Mouse (Mus musculus): ENCODE data around the gene Htatip2. TPM values are rescaled to one million over a fixed set of nuclear protein-coding genes. Genes with fewer than 3 reads are reported as not detected.

The Htatip2 gene
- 1.5 and 2.2 TPM in 2 replicates for polyA plus RNA-seq (2015; fragmentation: Nextera tagmentation; extraction: Ambion mirVana)

- no peaks in the 10 kb centered on the region for H3K36me3 ChIP-seq
- peaks cover 7% of the 10 kb centered on the region; the same call in 1 of the 2 replicates for H3K4me1 ChIP-seq
- peak; percentile 56 for ATAC-seq (replicated peaks)
- H3K4me3 ChIP-seq = peak within 1 kb of the TSS; percentile 49
- H3K9me3 ChIP-seq = no peaks in the 10 kb centered on the region
- peaks cover 49% of the 10 kb centered on the region for H3K27me3 ChIP-seq
- H3K9ac ChIP-seq (replicated peaks) = peak within 1 kb of the TSS; percentile 34
- 3% methylated on average over 42 of the region's 42 CpGs for WGBS
- peak within 1 kb of the TSS; percentile 65 for H3K4me2 ChIP-seq (replicated peaks)
- H3K27ac ChIP-seq (replicated peaks) = no peak within 1 kb of the TSS
Measured at GRCm38 (mm10) chr7:49758934-49759571, at the start of gene Htatip2. Htatip2 (plus strand) TSS chr7:49759115.

GRCm38 (mm10) chr7:49709381-49710021 is 49.4 kb upstream of the Htatip2 start:
- WGBS = 33% methylated on average over 9 of the region's 9 CpGs
- Histone ChIP-seq H3K4me2 (replicated peaks) (no peak overlapping the region), H3K36me3 (no peaks in the 10 kb centered on the region), H3K27me3 (peaks cover 27% of the 10 kb centered on the region), H3K4me3 (no peak overlapping the region), H3K27ac (replicated peaks) (no peak overlapping the region), H3K4me1 (no peaks in the 10 kb centered on the region), H3K9ac (replicated peaks) (no peak overlapping the region), H3K9me3 (no peaks in the 10 kb centered on the region)
- no peak for ATAC-seq (replicated peaks)

- no peak overlapping the region for H3K4me3 ChIP-seq
- ATAC-seq (replicated peaks) = 0 out of 2 replicates have a peak, but pooled peaks have one; percentile 19
- no peak overlapping the region for H3K27ac ChIP-seq (replicated peaks)
- H3K36me3 ChIP-seq = no peaks in the 10 kb centered on the region
- 20% methylated on average over 15 of the region's 15 CpGs for whole genome bisulfite sequencing
- H3K9me3 ChIP-seq = no peaks in the 10 kb centered on the region
- no peak overlapping the region for H3K4me2 ChIP-seq (replicated peaks)
- no peaks in the 10 kb centered on the region for H3K4me1 ChIP-seq
- H3K27me3 ChIP-seq = peaks cover 36% of the 10 kb centered on the region
- no peak overlapping the region for H3K9ac ChIP-seq (replicated peaks)
Measured at GRCm38 (mm10) chr7:49717942-49718733, 40.8 kb upstream of the Htatip2 start.

- Histone ChIP-seq H3K4me1 (0 out of 2 replicates have a peak, but pooled peaks cover 2% of the 10 kb centered on the region), H3K27me3 (peaks cover 14% of the 10 kb centered on the region; the same call in 1 of the 2 replicates), H3K36me3 (no peaks in the 10 kb centered on the region), H3K9me3 (no peaks in the 10 kb centered on the region), H3K9ac (replicated peaks) (no peak overlapping the region), H3K4me2 (replicated peaks) (no peak overlapping the region), H3K4me3 (no peak overlapping the region), H3K27ac (replicated peaks) (no peak overlapping the region)
- WGBS = 66% methylated on average over 4 of the region's 4 CpGs
- ATAC-seq (replicated peaks) = no peak
Measured at GRCm38 (mm10) chr7:49734342-49734741, 24.6 kb upstream of the Htatip2 start.

- Histone ChIP-seq H3K9ac (replicated peaks) (no peak overlapping the region), H3K4me3 (no peak overlapping the region), H3K4me2 (replicated peaks) (no peak overlapping the region)
Measured at GRCm38 (mm10) chr7:49739448-49739847, 19.5 kb upstream of the Htatip2 start.

GRCm38 (mm10) chr7:49741474-49741873 is 17.4 kb upstream of the Htatip2 start:
- H3K27me3 ChIP-seq = peaks cover 37% of the 10 kb centered on the region
- H3K9me3 ChIP-seq = no peaks in the 10 kb centered on the region
- 29% methylated on average over 5 of the region's 5 CpGs for WGBS
- no peak for ATAC-seq (replicated peaks)
- no peak overlapping the region for H3K27ac ChIP-seq (replicated peaks)
- no peaks in the 10 kb centered on the region for H3K36me3 ChIP-seq
- no peak overlapping the region for H3K4me2 ChIP-seq (replicated peaks)
- H3K4me3 ChIP-seq = no peak overlapping the region
- H3K4me1 ChIP-seq = peaks cover 10% of the 10 kb centered on the region; the same call in 1 of the 2 replicates
- H3K9ac ChIP-seq (replicated peaks) = no peak overlapping the region

More at GRCm38 (mm10) chr7:49739448-49739847, 19.5 kb upstream of the Htatip2 start:
- H3K9me3 ChIP-seq = no peaks in the 10 kb centered on the region
- H3K36me3 ChIP-seq = no peaks in the 10 kb centered on the region
- 13% methylated on average over 8 of the region's 8 CpGs for WGBS
- 0 out of 2 replicates have a peak, but pooled peaks have one; percentile 19 for ATAC-seq (replicated peaks)
- no peak overlapping the region for H3K27ac ChIP-seq (replicated peaks)
- H3K27me3 ChIP-seq = peaks cover 29% of the 10 kb centered on the region
- H3K4me1 ChIP-seq = peaks cover 10% of the 10 kb centered on the region; the same call in 1 of the 2 replicates

GRCm38 (mm10) chr7:49741923-49742322 is 17.0 kb upstream of the Htatip2 start:
- 4% methylated on average over 10 of the region's 10 CpGs for WGBS
- H3K4me2 ChIP-seq (replicated peaks) = no peak overlapping the region
- ATAC-seq (replicated peaks) = no peak

GRCm38 (mm10) chr7:49751148-49751547 is 7.8 kb upstream of the Htatip2 start:
- H3K4me3 ChIP-seq = no peak overlapping the region
- H3K4me1 ChIP-seq = no peaks in the 10 kb centered on the region
- H3K4me2 ChIP-seq (replicated peaks) = no peak overlapping the region
- H3K27me3 ChIP-seq = peaks cover 61% of the 10 kb centered on the region
- no peak overlapping the region for H3K27ac ChIP-seq (replicated peaks)
- WGBS = 5% methylated on average over 4 of the region's 4 CpGs
- H3K9me3 ChIP-seq = no peaks in the 10 kb centered on the region
- no peak for ATAC-seq (replicated peaks)
- H3K36me3 ChIP-seq = no peaks in the 10 kb centered on the region
- no peak overlapping the region for H3K9ac ChIP-seq (replicated peaks)

More at GRCm38 (mm10) chr7:49741923-49742322, 17.0 kb upstream of the Htatip2 start:
- Histone ChIP-seq H3K4me1 (peaks cover 10% of the 10 kb centered on the region; the same call in 1 of the 2 replicates), H3K4me3 (no peak overlapping the region), H3K27ac (replicated peaks) (no peak overlapping the region), H3K27me3 (peaks cover 37% of the 10 kb centered on the region), H3K36me3 (no peaks in the 10 kb centered on the region), H3K9ac (replicated peaks) (no peak overlapping the region), H3K9me3 (no peaks in the 10 kb centered on the region)

- peaks cover 66% of the 10 kb centered on the region for H3K27me3 ChIP-seq
- H3K4me2 ChIP-seq (replicated peaks) = no peak overlapping the region
- H3K36me3 ChIP-seq = no peaks in the 10 kb centered on the region
- no peak overlapping the region for H3K4me3 ChIP-seq
- H3K9ac ChIP-seq (replicated peaks) = no peak overlapping the region
- H3K9me3 ChIP-seq = no peaks in the 10 kb centered on the region
- no peak overlapping the region for H3K27ac ChIP-seq (replicated peaks)
- H3K4me1 ChIP-seq = no peaks in the 10 kb centered on the region
- 33% methylated on average over 25 of the region's 25 CpGs for WGBS
- peak; percentile 21; the same call in 1 of the 2 replicates for ATAC-seq (replicated peaks)
Measured at GRCm38 (mm10) chr7:49752730-49753506, 6.0 kb upstream of the Htatip2 start.

GRCm38 (mm10) chr7:49754767-49755166 is 4.1 kb upstream of the Htatip2 start:
- no peaks in the 10 kb centered on the region for H3K9me3 ChIP-seq
- WGBS = 4% methylated on average over 9 of the region's 9 CpGs
- ATAC-seq (replicated peaks) = no peak
- H3K4me2 ChIP-seq (replicated peaks) = no peak overlapping the region
- no peak overlapping the region for H3K27ac ChIP-seq (replicated peaks)
- H3K36me3 ChIP-seq = no peaks in the 10 kb centered on the region
- H3K9ac ChIP-seq (replicated peaks) = no peak overlapping the region
- H3K4me1 ChIP-seq = peaks cover 7% of the 10 kb centered on the region; the same call in 1 of the 2 replicates
- H3K27me3 ChIP-seq = peaks cover 73% of the 10 kb centered on the region
- no peak overlapping the region for H3K4me3 ChIP-seq

GRCm38 (mm10) chr7:49762605-49763004 is 3.7 kb downstream of the Htatip2 start:
- Histone ChIP-seq H3K4me1 (peaks cover 7% of the 10 kb centered on the region; the same call in 1 of the 2 replicates), H3K4me2 (replicated peaks) (no peak overlapping the region), H3K9ac (replicated peaks) (no peak overlapping the region), H3K4me3 (no peak overlapping the region), H3K27me3 (peaks cover 39% of the 10 kb centered on the region), H3K36me3 (no peaks in the 10 kb centered on the region), H3K27ac (replicated peaks) (no peak overlapping the region), H3K9me3 (no peaks in the 10 kb centered on the region)
- WGBS = 66% methylated on average over 13 of the region's 13 CpGs
- ATAC-seq (replicated peaks) = no peak
